Mouse (Mus musculus) ES-E14 (cell line): ENCODE results near the gene Trim63.
"Not testable (repeated sequence)": the region's sequence is repeated elsewhere in the genome, so short reads cannot be mapped to it uniquely, and the experiment has no call there.

Experiments
- CHD2 ChIP-seq: IDR thresholded peaks from 2 replicates; pipeline ENCODE4 v1.6.1; 2014; ENCODE audit warnings: mild to moderate bottlenecking, low read depth, low read length, inconsistent platforms
- HCFC1 ChIP-seq: IDR thresholded peaks from 2 replicates; pipeline ENCODE4 v1.6.1; 2012; ENCODE audit warnings: low read length, inconsistent platforms, borderline replicate concordance; ENCODE audit not compliant: insufficient read depth
- MAFK ChIP-seq: IDR thresholded peaks from 2 replicates; pipeline ENCODE4 v1.6.1; 2014; ENCODE audit warnings: mild to moderate bottlenecking, low read depth, low read length, inconsistent platforms; ENCODE audit not compliant: insufficient read depth
- ZC3H11A ChIP-seq: IDR thresholded peaks from 2 replicates; pipeline ENCODE4 v1.6.1; 2012; ENCODE audit warnings: low read depth, mild to moderate bottlenecking, inconsistent platforms, low read length, borderline replicate concordance

DNA sequence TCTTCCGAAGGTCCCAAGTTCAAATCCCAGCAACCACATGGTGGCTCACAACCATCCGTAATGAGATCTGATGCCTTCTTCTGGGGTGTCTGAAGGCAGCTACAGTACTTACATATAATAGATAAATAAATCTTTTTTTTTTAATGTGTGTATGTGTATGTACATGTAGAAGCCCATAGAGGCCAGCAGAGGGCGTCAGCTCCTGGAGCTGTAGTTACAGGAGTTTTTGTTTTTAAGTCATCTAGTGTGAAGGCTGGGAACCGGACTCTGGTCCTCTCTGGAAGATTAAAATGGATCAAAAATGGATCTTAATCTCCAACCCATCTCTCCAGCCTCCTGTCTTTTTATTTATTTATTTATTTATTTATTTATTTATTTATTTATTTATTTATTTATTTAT is 18.8 kb upstream of the Trim63 start:
- TF ChIP-seq MAFK, ZC3H11A, HCFC1, CHD2: not testable (repeated sequence)
